Mouse (Mus musculus) limb, embryonic 10.5 days (tissue): ENCODE measurements around the gene Trabd. TPM values are rescaled to one million over a fixed set of nuclear protein-coding genes. Genes with fewer than 3 reads are reported as not detected.
A peak's percentile ranks its signal among the peaks of the same experiment; 100 is the strongest.

Experiments used
- DNase-seq: peaks from one replicate; pipeline ENCODE4 v3.0.0-alpha.2; 2017; ENCODE audit warnings: low spot score
- H3K27ac ChIP-seq: fragments of 300-500 bp; sonication (generic); 2 replicates; pipeline ENCODE4 v1.5.1; 2016; ENCODE audit warnings: mild to moderate bottlenecking
- H3K27me3 ChIP-seq: fragments of 300-500 bp; sonication (generic); 2 replicates; pipeline ENCODE4 v1.6.1; 2016; ENCODE audit warnings: low read depth, mild to moderate bottlenecking; ENCODE audit not compliant: poor library complexity, severe bottlenecking
- H3K36me3 ChIP-seq: fragments of 300-500 bp; sonication (generic); 2 replicates; pipeline ENCODE4 v1.6.1; 2016; ENCODE audit warnings: mild to moderate bottlenecking, moderate library complexity
- H3K4me1 ChIP-seq: fragments of 300-500 bp; sonication (generic); 2 replicates; pipeline ENCODE4 v1.6.1; 2016
- H3K4me3 ChIP-seq: fragments of 300-500 bp; sonication (generic); 2 replicates; pipeline ENCODE4 v1.5.1; 2016; ENCODE audit warnings: mild to moderate bottlenecking, moderate library complexity
- H3K9me3 ChIP-seq: fragments of 300-500 bp; sonication (generic); replicated peaks from 2 replicates; pipeline ENCODE4 v1.6.1; 2016; ENCODE audit warnings: mild to moderate bottlenecking
- WGBS: fragments of 180-500 bp; shearing (Covaris S2); methylation state at CpG from one replicate; pipeline ENCODE4 v1.1.7; 2016; 5-methylcytosine and 5-hydroxymethylcytosine counted together
- polyA plus RNA-seq: library from polyadenylated mRNA; unstranded; fragments of >200 nt; fragmentation: Nextera tagmentation; extraction: Ambion mirVana; gene quantifications from 2 replicates; pipeline ENCODE4 v1.2.1, GENCODE M21; 2016

The Trabd gene
- polyA plus RNA-seq, 1 experiment from 2014 or later = 59.5 TPM

DNA sequence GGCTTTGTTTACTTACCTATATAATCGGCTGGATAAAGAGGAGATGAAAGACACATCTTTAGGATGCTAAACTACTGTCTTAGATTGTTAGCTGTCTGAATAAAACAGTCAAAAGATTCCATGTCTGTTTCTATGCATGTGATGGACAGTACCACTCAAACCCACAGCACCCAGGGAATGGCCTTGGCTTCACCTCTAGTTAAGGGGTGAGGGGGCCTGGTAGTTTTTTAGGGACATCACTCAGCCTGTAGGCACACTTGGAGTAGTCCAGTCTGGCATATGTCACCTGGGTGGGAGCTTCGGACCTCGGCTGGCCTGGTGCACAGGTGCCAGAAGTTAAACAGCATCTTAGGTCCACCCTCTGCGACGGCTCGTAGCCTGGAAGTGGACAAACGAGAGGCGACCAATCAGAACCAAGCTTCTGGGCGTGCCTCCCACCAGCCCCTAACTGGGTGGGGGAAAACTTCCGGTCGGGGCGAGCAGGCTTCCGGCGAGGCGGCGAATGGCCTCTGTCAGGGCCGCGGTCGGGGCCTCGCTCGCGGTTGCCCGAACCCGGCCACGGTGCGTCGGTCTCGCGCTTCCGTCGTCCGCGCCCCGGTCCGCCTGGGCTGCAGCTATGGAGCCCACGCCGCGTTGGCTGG lies 13.8 kb downstream of the Trabd start, which contains the start of gene Selenoo:
Gene Selenoo, plus strand, starts transcription at position 478 of the 641 bp plus-strand sequence.
- no peaks in the 10 kb centered on the region for H3K9me3 ChIP-seq
- H3K27me3 ChIP-seq = no peaks in the 10 kb centered on the region
- peak within 1 kb of the TSS; percentile 92 for H3K4me3 ChIP-seq
- H3K4me1 ChIP-seq = peaks cover 26% of the 10 kb centered on the region
- peak; percentile 92 for DNase-seq
- WGBS = 3% methylated on average over 38 of the region's 38 CpGs
- H3K27ac ChIP-seq = peak within 1 kb of the TSS; percentile 89
- peaks cover 54% of the 10 kb centered on the region for H3K36me3 ChIP-seq

DNA sequence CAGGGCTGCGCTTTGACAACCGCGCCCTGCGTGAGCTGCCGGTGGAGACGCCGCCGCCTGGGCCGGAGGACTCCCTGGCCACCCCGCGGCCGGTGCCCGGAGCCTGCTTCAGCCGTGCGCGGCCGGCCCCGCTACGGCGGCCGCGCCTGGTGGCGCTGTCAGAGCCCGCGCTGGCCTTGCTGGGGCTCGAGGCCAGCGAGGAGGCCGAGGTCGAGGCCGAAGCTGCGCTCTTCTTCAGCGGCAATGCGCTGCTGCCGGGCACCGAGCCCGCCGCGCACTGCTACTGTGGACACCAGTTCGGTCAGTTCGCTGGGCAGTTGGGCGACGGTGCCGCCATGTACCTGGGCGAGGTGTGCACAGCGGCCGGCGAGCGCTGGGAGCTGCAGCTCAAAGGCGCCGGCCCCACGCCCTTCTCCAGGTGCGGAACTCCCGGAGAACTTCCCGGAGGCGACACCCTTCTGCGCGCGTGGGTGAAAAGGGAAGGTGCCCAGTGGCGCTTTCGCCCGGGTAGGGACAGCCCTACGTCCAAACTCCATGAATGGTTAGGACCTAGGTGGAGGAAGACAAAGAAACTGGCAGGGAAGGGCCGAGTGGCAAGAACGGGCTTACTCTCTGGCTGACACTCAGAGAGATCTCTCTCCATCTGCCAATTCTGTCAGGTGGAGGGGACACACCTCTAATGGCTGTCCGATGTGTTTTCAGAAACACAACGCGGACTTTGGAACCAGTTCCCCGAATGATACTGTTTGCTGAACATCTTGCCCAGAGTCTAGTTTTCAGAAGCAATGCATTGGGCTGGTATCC lies 14.5 kb downstream of the Trabd start:
- 4% methylated on average over 68 of the region's 68 CpGs for WGBS
- Histone ChIP-seq H3K36me3 (peaks cover 54% of the 10 kb centered on the region), H3K9me3 (no peaks in the 10 kb centered on the region), H3K4me1 (peaks cover 26% of the 10 kb centered on the region), H3K27ac (peak overlapping the region; percentile 89), H3K27me3 (no peaks in the 10 kb centered on the region), H3K4me3 (peak overlapping the region; percentile 92)
- DNase-seq = no peak

DNA sequence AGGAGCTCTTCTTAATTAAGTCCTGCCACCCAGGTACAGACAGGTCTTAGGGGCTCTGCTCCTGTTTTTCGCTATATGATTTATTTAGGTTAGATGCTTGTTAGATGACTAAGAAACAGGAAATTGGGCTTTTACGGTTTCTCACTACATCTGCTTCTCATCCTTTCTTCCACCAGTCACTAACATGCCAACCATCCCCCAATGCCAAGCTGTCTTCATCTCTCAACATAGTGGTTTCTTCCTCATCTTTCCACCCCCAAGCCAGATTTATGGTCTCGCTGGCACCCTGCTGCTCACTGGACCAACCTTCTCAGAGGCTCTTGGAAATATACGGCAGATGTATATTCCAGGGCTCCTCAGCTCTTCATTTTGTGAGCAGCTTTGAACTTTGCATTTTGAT lies 15.7 kb downstream of the Trabd start:
- WGBS = 69% methylated on average over 4 of the region's 4 CpGs
- H3K36me3 ChIP-seq = peaks cover 54% of the 10 kb centered on the region
- H3K27me3 ChIP-seq = no peaks in the 10 kb centered on the region
- H3K4me1 ChIP-seq = peaks cover 26% of the 10 kb centered on the region
- no peak for DNase-seq
- H3K27ac ChIP-seq = no peak overlapping the region
- H3K4me3 ChIP-seq = no peak overlapping the region
- no peaks in the 10 kb centered on the region for H3K9me3 ChIP-seq

DNA sequence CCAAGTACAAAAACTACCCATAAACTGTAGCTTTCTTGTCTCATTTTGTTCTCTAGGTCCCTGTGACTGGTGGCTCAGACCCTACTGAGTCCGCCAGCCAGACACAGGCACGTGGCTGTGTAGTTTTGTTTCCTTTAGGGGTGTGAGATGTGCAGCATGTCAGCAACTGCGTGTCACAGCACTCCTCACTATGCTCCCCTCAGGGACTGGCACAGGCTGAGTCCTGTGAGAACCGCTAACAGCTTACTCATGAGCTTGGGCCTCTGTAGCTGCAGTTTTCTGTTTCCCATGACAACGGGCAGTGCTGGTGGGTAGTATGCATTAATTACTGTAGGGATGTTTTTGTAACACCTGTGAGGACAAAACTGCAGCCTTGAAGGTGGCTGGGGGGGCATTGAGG lies 17.3 kb downstream of the Trabd start:
- Histone ChIP-seq H3K4me3 (no peak overlapping the region), H3K36me3 (peaks cover 54% of the 10 kb centered on the region), H3K9me3 (no peaks in the 10 kb centered on the region), H3K4me1 (peaks cover 26% of the 10 kb centered on the region), H3K27ac (no peak overlapping the region), H3K27me3 (no peaks in the 10 kb centered on the region)
- 83% methylated on average over 5 of the region's 5 CpGs for WGBS
- DNase-seq = no peak

DNA sequence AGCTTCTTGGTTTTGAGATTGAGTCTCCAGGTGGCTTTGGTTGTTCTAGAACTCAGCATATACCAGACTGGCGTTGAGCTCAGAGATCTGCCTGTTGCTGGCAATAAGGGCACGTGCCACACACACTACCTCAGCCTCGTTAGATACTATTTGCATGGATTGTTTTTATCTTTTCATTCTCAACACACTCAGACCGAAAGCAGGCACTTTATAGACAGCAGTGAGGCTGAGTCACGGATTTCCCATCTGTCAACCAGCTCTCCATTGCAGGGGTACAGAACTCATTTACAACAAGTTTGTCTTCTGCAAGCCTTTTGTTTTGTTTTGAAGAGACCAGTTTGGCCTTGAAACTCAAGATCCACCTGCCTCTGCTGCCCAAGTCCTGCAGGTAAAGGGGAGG lies 22.5 kb downstream of the Trabd start:
- WGBS = 94% methylated on average over 5 of the region's 5 CpGs
- Histone ChIP-seq H3K9me3 (no peaks in the 10 kb centered on the region), H3K27me3 (no peaks in the 10 kb centered on the region), H3K4me1 (no peaks in the 10 kb centered on the region), H3K36me3 (peaks cover 100% of the 10 kb centered on the region), H3K27ac (no peak overlapping the region), H3K4me3 (no peak overlapping the region)
- no peak for DNase-seq

DNA sequence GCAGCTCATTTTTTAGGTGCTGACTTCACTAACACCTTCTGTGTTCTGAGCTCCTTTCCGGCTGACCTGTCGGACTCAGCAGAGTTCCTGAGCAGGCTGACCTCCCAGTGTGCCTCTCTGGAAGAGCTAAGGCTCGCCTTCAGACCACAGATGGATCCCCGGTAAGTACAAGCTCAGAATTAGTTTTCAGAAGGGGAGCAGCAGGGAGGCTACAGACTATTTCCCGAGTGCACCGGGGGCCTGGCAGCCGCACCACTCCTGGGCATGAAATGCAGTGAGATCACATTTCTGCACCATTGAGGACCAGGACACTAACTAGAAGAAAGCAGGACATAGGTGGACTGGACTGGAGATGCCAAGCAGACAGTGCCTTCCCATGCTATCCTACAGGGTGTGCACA lies 23.7 kb downstream of the Trabd start:
- no peak overlapping the region for H3K27ac ChIP-seq
- no peak for DNase-seq
- no peaks in the 10 kb centered on the region for H3K4me1 ChIP-seq
- no peak overlapping the region for H3K4me3 ChIP-seq
- H3K36me3 ChIP-seq = peaks cover 100% of the 10 kb centered on the region
- H3K9me3 ChIP-seq = no peaks in the 10 kb centered on the region
- no peaks in the 10 kb centered on the region for H3K27me3 ChIP-seq
- 93% methylated on average over 7 of the region's 7 CpGs for WGBS

DNA sequence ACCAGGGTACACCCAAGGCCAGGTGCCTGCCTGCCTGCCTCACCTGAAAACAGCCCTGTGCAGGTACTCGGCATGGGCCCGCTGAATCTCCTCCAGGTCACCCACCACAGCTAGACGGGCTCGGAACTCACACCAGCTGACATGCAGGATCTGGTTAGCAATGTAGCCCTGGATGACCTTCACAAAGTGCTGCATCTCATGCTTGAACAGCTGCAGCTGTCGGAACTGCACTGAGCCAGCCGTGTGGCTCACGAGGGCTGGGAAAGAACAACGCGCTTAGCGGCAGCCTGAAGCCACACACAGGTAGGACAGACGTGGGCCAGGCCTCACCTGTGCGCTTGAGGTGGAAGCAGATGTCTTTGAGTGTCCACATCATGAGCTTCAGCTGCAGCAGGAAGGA lies 25.9 kb downstream of the Trabd start:
- Histone ChIP-seq H3K27ac (no peak overlapping the region), H3K9me3 (no peaks in the 10 kb centered on the region), H3K36me3 (peaks cover 100% of the 10 kb centered on the region), H3K4me1 (no peaks in the 10 kb centered on the region), H3K27me3 (no peaks in the 10 kb centered on the region), H3K4me3 (no peak overlapping the region)
- WGBS = 96% methylated on average over 12 of the region's 12 CpGs
- DNase-seq = no peak

DNA sequence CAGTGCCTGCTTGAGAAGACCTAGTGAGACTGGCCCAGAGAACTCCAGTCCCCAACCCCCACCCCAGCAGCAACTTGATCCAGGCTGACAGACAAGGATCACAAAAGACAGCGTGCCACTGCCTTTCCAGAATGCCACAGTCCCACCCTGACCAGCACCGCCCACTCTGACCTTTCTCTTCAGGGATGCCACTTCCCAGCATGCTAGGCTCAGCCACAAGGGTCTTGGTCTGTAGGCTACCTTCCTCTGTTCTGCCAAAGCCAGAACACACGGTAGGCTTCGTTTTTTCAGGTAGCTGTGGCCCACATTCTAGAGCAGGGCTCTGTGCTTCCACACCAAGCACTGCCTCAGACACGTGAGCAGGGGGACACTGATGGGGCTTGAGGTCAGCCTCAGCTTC lies 27.7 kb downstream of the Trabd start:
- no peak overlapping the region for H3K27ac ChIP-seq
- WGBS = 91% methylated on average over 5 of the region's 5 CpGs
- DNase-seq = no peak
- no peak overlapping the region for H3K4me3 ChIP-seq
- H3K4me1 ChIP-seq = no peaks in the 10 kb centered on the region
- no peaks in the 10 kb centered on the region for H3K27me3 ChIP-seq
- peaks cover 100% of the 10 kb centered on the region for H3K36me3 ChIP-seq
- no peaks in the 10 kb centered on the region for H3K9me3 ChIP-seq

DNA sequence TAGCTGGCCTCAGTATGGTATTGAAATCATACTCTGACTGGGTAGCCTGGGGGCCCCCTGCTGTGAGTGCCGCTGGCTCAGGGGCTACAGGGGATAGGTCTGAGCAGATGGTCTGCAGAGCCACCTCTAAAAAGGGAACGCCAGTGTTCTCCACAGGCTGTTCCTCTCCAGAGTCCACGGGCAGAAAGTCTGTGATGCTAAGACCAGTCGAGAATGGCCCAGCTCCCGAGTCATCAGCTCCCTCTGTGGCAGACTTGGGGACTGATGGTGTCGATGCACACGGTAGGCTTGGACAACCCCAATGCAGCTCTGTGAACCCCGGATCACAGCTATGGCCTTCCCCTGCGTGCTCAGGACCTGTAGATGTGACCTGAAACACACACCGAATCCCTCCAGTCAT lies 29.0 kb downstream of the Trabd start:
- no peak for DNase-seq
- H3K27me3 ChIP-seq = no peaks in the 10 kb centered on the region
- WGBS = 90% methylated on average over 10 of the region's 10 CpGs
- no peak overlapping the region for H3K27ac ChIP-seq
- peaks cover 100% of the 10 kb centered on the region for H3K36me3 ChIP-seq
- no peak overlapping the region for H3K4me3 ChIP-seq
- no peaks in the 10 kb centered on the region for H3K4me1 ChIP-seq
- H3K9me3 ChIP-seq = no peaks in the 10 kb centered on the region

DNA sequence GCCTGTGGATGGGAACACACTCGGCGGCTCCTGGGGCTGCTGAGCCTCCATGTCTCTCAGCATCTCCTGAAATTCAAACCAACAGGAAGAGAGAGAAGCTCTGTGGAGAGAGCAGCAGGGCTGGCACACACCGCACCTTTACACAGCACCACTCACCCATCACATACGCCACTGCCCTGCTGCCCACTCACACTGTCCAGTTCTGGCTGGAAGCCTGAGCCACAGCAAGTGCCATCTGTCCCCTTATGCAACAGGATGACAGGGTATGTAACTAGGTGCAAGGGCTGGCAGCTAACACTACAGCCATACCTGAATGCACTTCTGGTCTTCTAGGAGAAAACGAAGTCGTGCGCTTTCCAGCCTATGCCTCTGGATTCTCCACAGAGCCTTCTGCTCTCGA lies 29.5 kb downstream of the Trabd start:
- whole genome bisulfite sequencing = 96% methylated on average over 8 of the region's 8 CpGs
- H3K36me3 ChIP-seq = peaks cover 100% of the 10 kb centered on the region
- H3K4me3 ChIP-seq = no peak overlapping the region
- no peaks in the 10 kb centered on the region for H3K4me1 ChIP-seq
- DNase-seq = no peak
- no peaks in the 10 kb centered on the region for H3K27me3 ChIP-seq
- no peaks in the 10 kb centered on the region for H3K9me3 ChIP-seq
- H3K27ac ChIP-seq = no peak overlapping the region

DNA sequence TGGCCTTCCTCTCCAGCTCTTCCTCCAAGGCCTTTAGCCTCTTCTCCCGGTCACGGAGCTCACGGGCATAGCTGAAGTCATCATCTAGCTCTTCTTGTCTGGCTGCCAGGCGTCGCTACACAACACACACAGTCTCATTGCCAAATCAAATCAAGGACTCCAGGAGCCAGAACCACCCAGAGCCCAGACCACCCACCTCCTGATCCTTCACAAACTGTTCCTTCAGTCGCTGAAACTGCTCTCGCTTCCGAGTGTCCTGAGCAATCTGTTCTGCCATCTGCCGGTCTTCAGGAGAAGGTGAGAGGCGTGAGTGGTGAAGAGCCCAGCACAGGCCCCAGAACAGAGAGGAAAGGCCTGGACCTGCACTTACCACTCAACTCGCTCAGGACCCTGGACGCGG lies 31.1 kb downstream of the Trabd start:
- no peak overlapping the region for H3K27ac ChIP-seq
- peaks cover 100% of the 10 kb centered on the region for H3K36me3 ChIP-seq
- H3K27me3 ChIP-seq = no peaks in the 10 kb centered on the region
- DNase-seq = no peak
- no peaks in the 10 kb centered on the region for H3K4me1 ChIP-seq
- 92% methylated on average over 13 of the region's 13 CpGs for WGBS
- no peaks in the 10 kb centered on the region for H3K9me3 ChIP-seq
- H3K4me3 ChIP-seq = no peak overlapping the region

DNA sequence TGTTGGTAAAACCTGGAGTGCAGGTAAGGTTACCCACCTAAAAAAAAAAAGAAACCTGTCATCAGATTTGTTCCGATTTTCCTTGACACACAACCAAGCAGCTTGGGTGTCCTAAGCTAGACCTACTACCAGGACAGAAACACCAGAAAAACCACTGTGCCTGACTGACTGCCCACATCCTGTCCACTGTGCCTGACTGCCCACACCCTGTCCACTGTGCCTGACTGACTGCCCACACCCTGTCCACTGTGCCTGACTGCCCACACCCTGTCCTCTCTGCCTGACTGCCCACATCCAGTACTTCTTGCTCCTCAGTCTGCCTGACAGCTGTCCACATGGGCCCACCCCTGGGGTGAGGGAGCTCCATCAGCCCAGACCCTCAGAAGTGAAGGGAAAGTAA lies 32.1 kb downstream of the Trabd start:
- 97% methylated on average over 1 of the region's 1 CpGs for WGBS

DNA sequence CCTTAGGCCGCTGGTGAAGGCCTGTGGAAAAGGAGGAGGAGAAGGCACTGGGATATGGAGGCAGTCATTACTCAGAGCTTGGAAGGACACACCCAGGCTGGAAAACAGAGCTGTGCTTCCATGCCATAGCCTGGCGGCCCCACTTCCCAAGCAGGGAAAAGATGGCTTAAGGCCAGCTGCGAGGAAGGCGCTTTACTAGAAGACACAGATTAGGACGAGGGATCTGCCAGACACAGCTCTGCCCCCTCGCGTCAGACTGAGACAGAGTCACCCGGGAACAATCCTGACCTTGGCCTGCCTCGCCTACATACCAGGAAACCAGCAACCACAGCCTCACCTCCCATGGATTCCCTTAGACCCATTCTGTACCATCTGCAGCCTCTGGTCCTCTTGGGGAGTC lies 35.2 kb downstream of the Trabd start:
- WGBS = 86% methylated on average over 9 of the region's 9 CpGs
- no peak for DNase-seq
- H3K4me3 ChIP-seq = no peak overlapping the region
- no peaks in the 10 kb centered on the region for H3K9me3 ChIP-seq
- no peak overlapping the region for H3K27ac ChIP-seq
- no peaks in the 10 kb centered on the region for H3K27me3 ChIP-seq
- H3K4me1 ChIP-seq = no peaks in the 10 kb centered on the region
- H3K36me3 ChIP-seq = peaks cover 98% of the 10 kb centered on the region

More for the DNA sequence above, 32.1 kb downstream of the Trabd start:
- DNase-seq = no peak
- H3K9me3 ChIP-seq = no peaks in the 10 kb centered on the region
- H3K27ac ChIP-seq = no peak overlapping the region
- H3K36me3 ChIP-seq = peaks cover 100% of the 10 kb centered on the region
- no peaks in the 10 kb centered on the region for H3K27me3 ChIP-seq
- H3K4me1 ChIP-seq = no peaks in the 10 kb centered on the region
- H3K4me3 ChIP-seq = no peak overlapping the region
